9 mouse cellular contexts compared by ENCODE assay signal in the genomic region with DNA sequence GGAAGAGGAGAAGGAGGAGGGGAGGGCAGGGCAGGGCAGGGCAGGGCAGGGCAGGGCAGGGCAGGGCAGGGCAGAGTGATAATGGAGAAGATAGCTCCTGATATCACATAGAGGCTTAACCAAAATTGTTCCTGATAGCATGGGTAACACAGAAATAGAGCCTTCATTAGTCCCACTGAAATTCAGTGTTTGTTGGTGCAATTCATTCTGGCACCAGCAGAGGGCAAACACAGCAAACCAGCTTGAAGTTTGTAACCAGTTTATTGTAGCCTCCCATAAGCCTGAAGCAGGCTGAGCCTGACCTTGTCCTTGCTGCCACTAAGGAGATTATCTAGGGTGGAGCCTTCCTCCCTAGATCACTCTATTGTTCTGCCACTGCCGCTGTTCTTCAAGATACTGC. TPM values are rescaled to one million over a fixed set of nuclear protein-coding genes. Genes with fewer than 3 reads are reported as not detected.
DNase-seq lines count a peak whose midpoint lies in the region; ATAC-seq and TF ChIP-seq lines count a peak whose summit lies in the region.
"Had no signal": no experiment of that assay in that cellular context is flagged by ENCODE, and none has a peak within 500 bp of the region (broad histone marks: within the 10 kb centered on the region; RNA-seq: fewer than 3 reads in every experiment).

No protein-coding gene starts in this region.

- dilution Hi-C loops in CH12.LX (cut with MboI; ENCODE audit: extremely low pct_ligation_motif_present, extremely low pct_unique_long_range_greater_than_20kb, low sequenced_read_pairs) = no loop called here

- peak; percentile 51; the same call in 1 of the 2 replicates for ATAC-seq in kidney, embryonic 16.5 days (ENCODE audit: low FRiP score, low TSS enrichment)

- peak; percentile 81 for TF ChIP-seq RAD21 in CH12.LX (IDR thresholded peaks at IDR 0.05; ENCODE audit: low read depth, low read length)

- no peak for TF ChIP-seq POLR2A in cerebellum, adult 2 months (IDR thresholded peaks at IDR 0.05; ENCODE audit: borderline replicate concordance, insufficient read depth, low read length)
- TF ChIP-seq POLR2A in CH12.LX (IDR thresholded peaks at IDR 0.05; ENCODE audit: low read depth, low read length) = no peak
- TF ChIP-seq POLR2A in liver, adult 2 months (IDR thresholded peaks at IDR 0.05; ENCODE audit: extremely low read depth, insufficient read depth, low read length) = no peak

- DNase-seq in cerebellum, adult 2 months = peak; percentile 14 to 27
- DNase-seq in cerebellum, adult 11-12 months = no peak
- DNase-seq in CH12.LX (ENCODE audit: extremely low read depth) = peak; percentile 78
- DNase-seq in c-Kit-positive CD71-positive TER-119-negative erythroid progenitor cells, embryonic 14.5 days (ENCODE audit: low read depth) = peak; percentile 48
- peak; percentile 23 to 36 for DNase-seq in frontal cortex, postnatal 25 days (ENCODE audit: low spot score in 2 of 2)
- DNase-seq in liver, adult 2 months (ENCODE audit: extremely low read depth, low read depth, low spot score) = peak; percentile 61
- peak; percentile 74 for DNase-seq in retina, postnatal 1 day

- no peak overlapping the region for H3K4me3 ChIP-seq in cerebellum, adult 2 months (replicated peaks; ENCODE audit: insufficient read depth, low read depth, low read length)
- no peak overlapping the region for H3K4me3 ChIP-seq in CH12.LX (replicated peaks in 1 of 3; ENCODE audit: low read depth in 2 of 3, low read length in 2 of 3, poor library complexity in 1 of 3)
- H3K4me3 ChIP-seq in kidney, embryonic 16.5 days (ENCODE audit: low read length) = no peak overlapping the region
- H3K4me3 ChIP-seq in liver, adult 2 months (ENCODE audit: insufficient read depth, low read depth, low read length) = no peak overlapping the region

- H3K9ac ChIP-seq in CH12.LX (ENCODE audit: insufficient read depth, low read depth) = no peak overlapping the region
- no peak overlapping the region for H3K9ac ChIP-seq in kidney, embryonic 16.5 days (replicated peaks; ENCODE audit: low read length)
- H3K9ac ChIP-seq in liver, adult 2 months (ENCODE audit: low read depth, low read length) = no peak overlapping the region

- TF ChIP-seq EP300 in CH12.LX (IDR thresholded peaks at IDR 0.05; ENCODE audit: low read length) = no peak

- 13% methylated on average over 1 of the region's 1 CpGs for WGBS in cerebellum, adult 2 months
- WGBS in kidney, embryonic 16.5 days = 8% methylated on average over 1 of the region's 1 CpGs
- 13% methylated on average over 1 of the region's 1 CpGs for WGBS in liver, adult 2 months

- in situ Hi-C loops in CH12.LX (cut with MboI; ENCODE audit: low pct_ligation_motif_present, low pct_unique_long_range_greater_than_20kb, low sequenced_read_pairs) = no loop called here

- H3K9me3 ChIP-seq in CH12.LX (replicated peaks; ENCODE audit: low read length) = peaks cover 5% of the 10 kb centered on the region
- H3K9me3 ChIP-seq in kidney, embryonic 16.5 days (ENCODE audit: low read length) = no peaks in the 10 kb centered on the region

- no peaks in the 10 kb centered on the region for H3K27me3 ChIP-seq in cerebellum, adult 2 months (ENCODE audit: control insufficient read depth, insufficient read depth, low read length)
- H3K27me3 ChIP-seq in CH12.LX (replicated peaks) = no peaks in the 10 kb centered on the region
- H3K27me3 ChIP-seq in kidney, embryonic 16.5 days (ENCODE audit: insufficient read depth, low read length) = no peaks in the 10 kb centered on the region
- H3K27me3 ChIP-seq in liver, adult 2 months (ENCODE audit: control insufficient read depth, insufficient read depth, low read length) = no peaks in the 10 kb centered on the region

- no peak overlapping the region for H3K27ac ChIP-seq in cerebellum, adult 2 months (ENCODE audit: insufficient read depth, low read length)
- no peak overlapping the region for H3K27ac ChIP-seq in CH12.LX (ENCODE audit: insufficient read depth, low read depth)
- no peak overlapping the region for H3K27ac ChIP-seq in kidney, embryonic 16.5 days (ENCODE audit: low read length)
- no peak overlapping the region for H3K27ac ChIP-seq in liver, adult 2 months (replicated peaks; ENCODE audit: insufficient read depth, low read depth, low read length)

- H3K4me1 ChIP-seq in cerebellum, adult 2 months (ENCODE audit: control insufficient read depth, insufficient read depth, low read length) = no peaks in the 10 kb centered on the region
- 0 out of 4 replicates have a peak, but pooled peaks cover 0 to 2% of the 10 kb centered on the region in 2 experiments for H3K4me1 ChIP-seq in CH12.LX (ENCODE audit: control insufficient read depth in 1 of 2, insufficient read depth in 2 of 2)
- H3K4me1 ChIP-seq in kidney, embryonic 16.5 days (ENCODE audit: insufficient read depth, low read length) = no peaks in the 10 kb centered on the region
- H3K4me1 ChIP-seq in liver, adult 2 months (ENCODE audit: control insufficient read depth, insufficient read depth, low read length) = no peaks in the 10 kb centered on the region

- H3K4me2 ChIP-seq in CH12.LX (ENCODE audit: insufficient read depth, low read depth, poor library complexity, severe bottlenecking) = no peak overlapping the region
- H3K4me2 ChIP-seq in kidney, embryonic 16.5 days (replicated peaks; ENCODE audit: low read depth, low read length) = no peak overlapping the region

- no peaks in the 10 kb centered on the region for H3K79me2 ChIP-seq in CH12.LX (replicated peaks; ENCODE audit: control insufficient read depth, extremely low read depth, insufficient read depth, poor library complexity, severe bottlenecking)
- no peaks in the 10 kb centered on the region for H3K79me2 ChIP-seq in liver, adult 2 months (ENCODE audit: control insufficient read depth, insufficient read depth, low read length)

- no peaks in the 10 kb centered on the region for H3K36me3 ChIP-seq in CH12.LX (replicated peaks in 1 of 2; ENCODE audit: control insufficient read depth in 1 of 2, insufficient read depth in 1 of 2, low read length in 1 of 2)
- H3K36me3 ChIP-seq in kidney, embryonic 16.5 days (ENCODE audit: insufficient read depth, low read length) = no peaks in the 10 kb centered on the region
- no peaks in the 10 kb centered on the region for H3K36me3 ChIP-seq in liver, adult 2 months (ENCODE audit: control insufficient read depth, insufficient read depth, low read length)

- peak; percentile 50 for TF ChIP-seq CTCF in cerebellum, adult 2 months (IDR thresholded peaks at IDR 0.05; ENCODE audit: borderline replicate concordance, insufficient read depth, low read depth, low read length)
- peak; percentile 90 to 92 for TF ChIP-seq CTCF in CH12.LX (conservative IDR thresholded peaks at IDR 0.05 in 1 of 2, IDR thresholded peaks at IDR 0.05 in 1 of 2; ENCODE audit: low read depth in 2 of 2, low read length in 2 of 2)
- TF ChIP-seq CTCF in liver, adult 2 months (IDR thresholded peaks at IDR 0.05; ENCODE audit: low read depth, low read length) = peak; percentile 36

TF ChIP-seq in CH12.LX, 34 proteins besides CTCF, POLR2A, EP300 and RAD21:
- TF ChIP-seq RCOR1 (conservative IDR thresholded peaks at IDR 0.05; ENCODE audit: low read depth, low read length) = no peak
- no peak for TF ChIP-seq MXI1 (IDR thresholded peaks at IDR 0.05; ENCODE audit: low read depth, low read length)
- TF ChIP-seq ZC3H11A (IDR thresholded peaks at IDR 0.05; ENCODE audit: low read depth, low read length) = peak; percentile 50
- TF ChIP-seq MYC (IDR thresholded peaks at IDR 0.05; ENCODE audit: low read depth, low read length) = no peak
- no peak for TF ChIP-seq JUN (IDR thresholded peaks at IDR 0.05; ENCODE audit: insufficient read depth, low read depth, low read length)
- no peak for TF ChIP-seq ZMIZ1 (IDR thresholded peaks at IDR 0.05; ENCODE audit: low read depth, low read length)
- no peak for TF ChIP-seq ETS1 (conservative IDR thresholded peaks at IDR 0.05; ENCODE audit: low read depth, low read length)
- no peak for TF ChIP-seq IRF4 (IDR thresholded peaks at IDR 0.05; ENCODE audit: low read depth, low read length)
- no peak for TF ChIP-seq CHD1 (IDR thresholded peaks at IDR 0.05; ENCODE audit: low read depth, low read length)
- no peak for TF ChIP-seq HCFC1 (IDR thresholded peaks at IDR 0.05; ENCODE audit: low read depth, low read length)
- TF ChIP-seq SMC3 (IDR thresholded peaks at IDR 0.05; ENCODE audit: low read depth, low read length) = peak; percentile 96
TF ChIP-seq in CH12.LX: peak in this region for 2.

RNA-seq across cellular contexts. Expression of a gene that starts 8.4 kb away (rescaled TPM):
- polyA plus RNA-seq in cerebellum, adult 2 months (2012; rRNA removed) = not detected in 2 replicates
- total RNA-seq in CH12.LX (2012; rRNA removed) (not detected in 2 replicates), CH12.LX (2014; rRNA removed) (0.38 TPM in 1 of 2 replicates, not detected in the other)
- not detected in 2 replicates for polyA plus RNA-seq in CH12.LX (2012; ENCODE audit: insufficient read length, low read depth)
- not detected in 2 replicates for polyA plus RNA-seq in kidney, embryonic 16.5 days (2015; fragmentation: Nextera tagmentation; extraction: Ambion mirVana)
- 0.65 TPM in 1 of 2 replicates, not detected in the other for total RNA-seq in liver, adult 2 months (2014; rRNA removed)
- 0.25 TPM in 1 of 2 replicates, not detected in the other for polyA plus RNA-seq in liver, adult 2 months (2012; rRNA removed)
- polyA plus RNA-seq: stomach, embryonic 14.5 days had no signal

Comparison
In these comparisons a context has a peak if more than half of its experiments do, and no peak if none do; other contexts are left out.
1. CTCF ChIP-seq: peak in every context shown above with its lines; median percentile 91 in CH12.LX; 50 in cerebellum, adult 2 months; 36 in liver, adult 2 months.